In genomic region chr11:115083376-115084139, GRCm38 (mm10) we compare ENCODE assay signal across 9 mouse cellular contexts. TPM values are rescaled to one million over a fixed set of nuclear protein-coding genes. Genes with fewer than 3 reads are reported as not detected.
A peak's percentile ranks its signal among the peaks of the same experiment; 100 is the strongest.
DNase-seq lines count a peak whose midpoint lies in the region; ATAC-seq and TF ChIP-seq lines count a peak whose summit lies in the region.
"Had no signal": no experiment of that assay in that cellular context is flagged by ENCODE, and none has a peak within 500 bp of the region (broad histone marks: within the 10 kb centered on the region; RNA-seq: fewer than 3 reads in every experiment).

No protein-coding gene starts in this region.

- ATAC-seq in megakaryocyte, adult 5-6 weeks (ENCODE audit: poor library complexity, severe bottlenecking): peak; percentile 76
- ATAC-seq in activated CD4-positive, CD25-positive, alpha-beta regulatory T cell, adult 4 months: no peak

- TF ChIP-seq CTCF in CH12.LX (conservative IDR thresholded peaks at IDR 0.05 in 1 of 2, IDR thresholded peaks at IDR 0.05 in 1 of 2; ENCODE audit: low read depth in 2 of 2, low read length in 2 of 2): peak; percentile 99

- no peak for TF ChIP-seq EP300 in CH12.LX (IDR thresholded peaks at IDR 0.05; ENCODE audit: low read length)

- no peaks in the 10 kb centered on the region for H3K79me2 ChIP-seq in CH12.LX (replicated peaks; ENCODE audit: control insufficient read depth, extremely low read depth, insufficient read depth, poor library complexity, severe bottlenecking)

- TF ChIP-seq RAD21 in CH12.LX (IDR thresholded peaks at IDR 0.05; ENCODE audit: low read depth, low read length): peak; percentile 100

- dilution Hi-C loops in CH12.LX (cut with MboI; ENCODE audit: extremely low pct_ligation_motif_present, extremely low pct_unique_long_range_greater_than_20kb, low sequenced_read_pairs): no loop called here

- H3K36me3 ChIP-seq in CH12.LX (replicated peaks in 1 of 2; ENCODE audit: control insufficient read depth in 1 of 2, insufficient read depth in 1 of 2, low read length in 1 of 2): no peaks in the 10 kb centered on the region
- H3K36me3 ChIP-seq: limb, embryonic 15.5 days had no signal

- H3K4me3 ChIP-seq in CH12.LX (replicated peaks in 1 of 3; ENCODE audit: low read depth in 2 of 3, low read length in 2 of 3, poor library complexity in 1 of 3): no peak overlapping the region
- H3K4me3 ChIP-seq: limb, embryonic 15.5 days had no signal

- in situ Hi-C loops in CH12.LX (cut with MboI; ENCODE audit: low pct_ligation_motif_present, low pct_unique_long_range_greater_than_20kb, low sequenced_read_pairs): loop anchor here (5.0 kb wide), 1 partner anchor 74 kb away; no protein-coding TSS in a partner anchor

- peak; percentile 85 for DNase-seq in CH12.LX (ENCODE audit: extremely low read depth)
- peak; percentile 49 for DNase-seq in adrenal gland, adult 2 months
- peak; percentile 76 for DNase-seq in embryo, embryonic 11.5 days (ENCODE audit: low read depth, low spot score)
- peak; percentile 75 to 88 for DNase-seq in heart, postnatal 14 days
- peak; percentile 62 for DNase-seq in layer of hippocampus, adult 9-10 months (ENCODE audit: low spot score)
- peak; percentile 71 to 86 for DNase-seq in right cerebral cortex, postnatal 10 days (ENCODE audit: low spot score in 2 of 2)

- H3K4me2 ChIP-seq in CH12.LX (ENCODE audit: insufficient read depth, low read depth, poor library complexity, severe bottlenecking): peak overlapping the region; percentile 11; the same call in 1 of the 2 replicates
- H3K4me2 ChIP-seq: limb, embryonic 15.5 days had no signal

- H3K9me3 ChIP-seq in CH12.LX (replicated peaks; ENCODE audit: low read length): no peaks in the 10 kb centered on the region
- H3K9me3 ChIP-seq: limb, embryonic 15.5 days had no signal

- intact Hi-C loops in heart, postnatal 14 days (cut with DNase I): loop anchor here (1.0 to 5.0 kb wide), 2 partner anchors 70 to 184 kb away; partner anchors contain the start of gene Grin2c

- no peak for TF ChIP-seq POLR2A in CH12.LX (IDR thresholded peaks at IDR 0.05; ENCODE audit: low read depth, low read length)

- H3K4me1 ChIP-seq in CH12.LX (ENCODE audit: control insufficient read depth in 1 of 2, insufficient read depth in 2 of 2): peaks cover 15 to 23% of the 10 kb centered on the region in 2 experiments

- H3K9ac ChIP-seq in CH12.LX (ENCODE audit: insufficient read depth, low read depth): no peak overlapping the region
- H3K9ac ChIP-seq: limb, embryonic 15.5 days had no signal

- H3K27ac ChIP-seq in CH12.LX (ENCODE audit: insufficient read depth, low read depth): no peak overlapping the region
- H3K27ac ChIP-seq: limb, embryonic 15.5 days had no signal

- H3K27me3 ChIP-seq in CH12.LX (replicated peaks): peaks cover 3% of the 10 kb centered on the region

TF ChIP-seq in CH12.LX, 34 proteins besides CTCF, POLR2A, EP300 and RAD21:
- TF ChIP-seq SIN3A (IDR thresholded peaks at IDR 0.05; ENCODE audit: low read length) (0 out of 2 replicates have a peak, but pooled peaks have one; percentile 33), SMC3 (IDR thresholded peaks at IDR 0.05; ENCODE audit: low read depth, low read length) (peak; percentile 99), ZC3H11A (IDR thresholded peaks at IDR 0.05; ENCODE audit: low read depth, low read length) (peak; percentile 98), NELFE (IDR thresholded peaks at IDR 0.05; ENCODE audit: low read depth, low read length) (0 out of 2 replicates have a peak, but pooled peaks have one; percentile 7), RCOR1 (conservative IDR thresholded peaks at IDR 0.05; ENCODE audit: low read depth, low read length) (no peak), IRF4 (IDR thresholded peaks at IDR 0.05; ENCODE audit: low read depth, low read length) (peak; percentile 52; the same call in 1 of the 2 replicates), TCF12 (IDR thresholded peaks at IDR 0.05; ENCODE audit: low read depth, low read length) (no peak), MYC (IDR thresholded peaks at IDR 0.05; ENCODE audit: low read depth, low read length) (0 out of 2 replicates have a peak, but pooled peaks have one; percentile 28)

RNA-seq across cellular contexts. Expression of gene Rab37, which starts 7.7 kb away (rescaled TPM):
- 3.6 and 4.5 TPM in 2 replicates for total RNA-seq in CH12.LX (2012; rRNA removed)
- 2.0 and 2.2 TPM in 2 replicates for total RNA-seq in CH12.LX (2014; rRNA removed)
- polyA plus RNA-seq in CH12.LX (2012; ENCODE audit: insufficient read length, low read depth): 2.2 and 2.3 TPM in 2 replicates
- under 1 TPM; 0.55 to 0.58 TPM for total RNA-seq in adrenal gland, adult 2 months (2021)
- polyA plus RNA-seq in adrenal gland, adult 2 months (2012; rRNA removed): 0.15 and 0.36 TPM in 2 replicates
- total RNA-seq in heart, postnatal 14 days (2021): 1 to 10 TPM in 1 of 2 experiments, under 1 TPM in 1; 1.00 to 1.3 TPM
- total RNA-seq in megakaryocyte, adult 5-6 weeks (2015): 4.8 and 6.2 TPM in 2 replicates
- 8.9 and 15.0 TPM in 2 replicates for total RNA-seq in megakaryocyte, adult 5-6 weeks (2017)
- 100 to 1,000 TPM; 149 to 158 TPM for polyA plus RNA-seq in activated CD4-positive, CD25-positive, alpha-beta regulatory T cell, adult 4 months (2017; shearing (Covaris generic))

RNA-seq across cellular contexts. Expression of gene Cd300e, which starts 21.6 kb away (rescaled TPM):
- total RNA-seq in CH12.LX (2012; rRNA removed) (not detected in 2 replicates), CH12.LX (2014; rRNA removed) (not detected in 2 replicates)
- not detected in 2 replicates for polyA plus RNA-seq in CH12.LX (2012; ENCODE audit: insufficient read length, low read depth)
- under 1 TPM; 0.78 to 0.86 TPM for total RNA-seq in adrenal gland, adult 2 months (2021)
- polyA plus RNA-seq in adrenal gland, adult 2 months (2012; rRNA removed): 0.04 TPM in 1 of 2 replicates, not detected in the other
- under 1 TPM; 0.17 to 0.20 TPM for total RNA-seq in heart, postnatal 14 days (2021)
- 1.7 and 2.6 TPM in 2 replicates for total RNA-seq in megakaryocyte, adult 5-6 weeks (2015)
- 0.61 and 1.7 TPM in 2 replicates for total RNA-seq in megakaryocyte, adult 5-6 weeks (2017)
- not detected for polyA plus RNA-seq in activated CD4-positive, CD25-positive, alpha-beta regulatory T cell, adult 4 months (2017; shearing (Covaris generic))

RNA-seq across cellular contexts. Expression of gene Cd300ld3, which starts 35.3 kb away (rescaled TPM):
- total RNA-seq in CH12.LX (2012; rRNA removed) (0.17 and 0.42 TPM in 2 replicates), CH12.LX (2014; rRNA removed) (not detected in 2 replicates)
- 0.37 TPM in 1 of 2 replicates, not detected in the other for polyA plus RNA-seq in CH12.LX (2012; ENCODE audit: insufficient read length, low read depth)
- total RNA-seq in adrenal gland, adult 2 months (2021): 10 to 100 TPM in 1 of 2 experiments, 1 to 10 TPM in 1; 4.0 to 10.5 TPM
- polyA plus RNA-seq in adrenal gland, adult 2 months (2012; rRNA removed): 10.6 and 11.2 TPM in 2 replicates
- total RNA-seq in heart, postnatal 14 days (2021): 1 to 10 TPM; 4.9 to 8.1 TPM
- total RNA-seq in megakaryocyte, adult 5-6 weeks (2015): 23.8 and 26.2 TPM in 2 replicates
- total RNA-seq in megakaryocyte, adult 5-6 weeks (2017): 6.7 and 7.6 TPM in 2 replicates
- polyA plus RNA-seq in activated CD4-positive, CD25-positive, alpha-beta regulatory T cell, adult 4 months (2017; shearing (Covaris generic)): not detected
- polyA plus RNA-seq: limb, embryonic 15.5 days had no signal

RNA-seq across cellular contexts. Expression of gene Cd300ld5, which starts 46.0 kb away (rescaled TPM):
- total RNA-seq in CH12.LX (2012; rRNA removed) (not detected in 2 replicates), CH12.LX (2014; rRNA removed) (not detected in 2 replicates)
- not detected in 2 replicates for polyA plus RNA-seq in CH12.LX (2012; ENCODE audit: insufficient read length, low read depth)
- total RNA-seq in adrenal gland, adult 2 months (2021): 1 to 10 TPM; 5.0 to 8.0 TPM
- 0.49 and 0.68 TPM in 2 replicates for polyA plus RNA-seq in adrenal gland, adult 2 months (2012; rRNA removed)
- total RNA-seq in heart, postnatal 14 days (2021): 1 to 10 TPM in 1 of 2 experiments, not detected in 1; 1.4 TPM
- 1.1 TPM in 1 of 2 replicates, not detected in the other for total RNA-seq in megakaryocyte, adult 5-6 weeks (2015)
- not detected in 2 replicates for total RNA-seq in megakaryocyte, adult 5-6 weeks (2017)
- not detected for polyA plus RNA-seq in activated CD4-positive, CD25-positive, alpha-beta regulatory T cell, adult 4 months (2017; shearing (Covaris generic))
- polyA plus RNA-seq: limb, embryonic 15.5 days had no signal

RNA-seq across cellular contexts. Expression of gene Cd300lf, which starts 50.2 kb away (rescaled TPM):
- total RNA-seq in CH12.LX (2012; rRNA removed) (35.3 and 36.1 TPM in 2 replicates), CH12.LX (2014; rRNA removed) (13.5 and 15.5 TPM in 2 replicates)
- polyA plus RNA-seq in CH12.LX (2012; ENCODE audit: insufficient read length, low read depth): 36.9 and 38.9 TPM in 2 replicates
- total RNA-seq in adrenal gland, adult 2 months (2021): under 1 TPM; 0.55 to 0.90 TPM
- 1.00 and 1.3 TPM in 2 replicates for polyA plus RNA-seq in adrenal gland, adult 2 months (2012; rRNA removed)
- total RNA-seq in heart, postnatal 14 days (2021): under 1 TPM; 0.46 to 0.69 TPM
- 22.9 and 25.7 TPM in 2 replicates for total RNA-seq in megakaryocyte, adult 5-6 weeks (2015)
- total RNA-seq in megakaryocyte, adult 5-6 weeks (2017): 28.1 and 46.6 TPM in 2 replicates
- 1 to 10 TPM in 1 of 2 experiments, under 1 TPM in 1; 0.37 to 1.5 TPM for polyA plus RNA-seq in activated CD4-positive, CD25-positive, alpha-beta regulatory T cell, adult 4 months (2017; shearing (Covaris generic))
